Mouse (Mus musculus): ENCODE measurements at regions not wholly inside any gene's neighbourhood (a gene's known extent, or its start where the extent isn't known, plus 50 kb on each side); places are given as distances from the start of the nearest gene placed in this dataset.

GRCm38 (mm10) chr3:83453462-83453861 is 312.7 kb upstream of the Sfrp2 start:
- no peak overlapping the region for H3K9ac ChIP-seq (ENCODE audit: low read depth, low read length)
- no peak overlapping the region for H3K4me3 ChIP-seq (ENCODE audit: insufficient read depth, low read depth, low read length)
- TF ChIP-seq CTCF (IDR thresholded peaks at IDR 0.05; ENCODE audit: low read depth, low read length) (no peak), POLR2A (IDR thresholded peaks at IDR 0.05; ENCODE audit: extremely low read depth, insufficient read depth, low read length) (no peak)
- no peaks in the 10 kb centered on the region for H3K27me3 ChIP-seq (ENCODE audit: control insufficient read depth, insufficient read depth, low read length)
- H3K79me2 ChIP-seq (ENCODE audit: control insufficient read depth, insufficient read depth, low read length) = no peaks in the 10 kb centered on the region
- H3K4me1 ChIP-seq (ENCODE audit: control insufficient read depth, insufficient read depth, low read length) = no peaks in the 10 kb centered on the region
- H3K27ac ChIP-seq (replicated peaks; ENCODE audit: insufficient read depth, low read depth, low read length) = no peak overlapping the region
- 65% methylated on average over 2 of the region's 2 CpGs for WGBS
- no peaks in the 10 kb centered on the region for H3K36me3 ChIP-seq (ENCODE audit: control insufficient read depth, insufficient read depth, low read length)
- DNase-seq (ENCODE audit: extremely low read depth, low read depth, low spot score) = no peak

GRCm38 (mm10) chr3:83458450-83458849 is 307.7 kb upstream of the Sfrp2 start:
- Histone ChIP-seq H3K36me3 (ENCODE audit: control insufficient read depth, insufficient read depth, low read length) (no peaks in the 10 kb centered on the region), H3K27ac (replicated peaks; ENCODE audit: insufficient read depth, low read depth, low read length) (no peak overlapping the region), H3K9ac (ENCODE audit: low read depth, low read length) (no peak overlapping the region), H3K79me2 (ENCODE audit: control insufficient read depth, insufficient read depth, low read length) (no peaks in the 10 kb centered on the region), H3K4me1 (ENCODE audit: control insufficient read depth, insufficient read depth, low read length) (no peaks in the 10 kb centered on the region), H3K4me3 (ENCODE audit: insufficient read depth, low read depth, low read length) (no peak overlapping the region), H3K27me3 (ENCODE audit: control insufficient read depth, insufficient read depth, low read length) (no peaks in the 10 kb centered on the region)
- TF ChIP-seq CTCF (IDR thresholded peaks at IDR 0.05; ENCODE audit: low read depth, low read length) (no peak), POLR2A (IDR thresholded peaks at IDR 0.05; ENCODE audit: extremely low read depth, insufficient read depth, low read length) (no peak)
- WGBS = 76% methylated on average over 1 of the region's 1 CpGs
- no peak for DNase-seq (ENCODE audit: extremely low read depth, low read depth, low spot score)

- 79% methylated on average over 3 of the region's 3 CpGs for WGBS
- Histone ChIP-seq H3K9ac (ENCODE audit: low read depth, low read length) (no peak overlapping the region), H3K36me3 (ENCODE audit: control insufficient read depth, insufficient read depth, low read length) (no peaks in the 10 kb centered on the region), H3K79me2 (ENCODE audit: control insufficient read depth, insufficient read depth, low read length) (no peaks in the 10 kb centered on the region), H3K27me3 (ENCODE audit: control insufficient read depth, insufficient read depth, low read length) (no peaks in the 10 kb centered on the region), H3K4me3 (ENCODE audit: insufficient read depth, low read depth, low read length) (no peak overlapping the region), H3K27ac (replicated peaks; ENCODE audit: insufficient read depth, low read depth, low read length) (no peak overlapping the region), H3K4me1 (ENCODE audit: control insufficient read depth, insufficient read depth, low read length) (no peaks in the 10 kb centered on the region)
- DNase-seq (ENCODE audit: extremely low read depth, low read depth, low spot score) = no peak
- TF ChIP-seq CTCF (IDR thresholded peaks at IDR 0.05; ENCODE audit: low read depth, low read length) (no peak), POLR2A (IDR thresholded peaks at IDR 0.05; ENCODE audit: extremely low read depth, insufficient read depth, low read length) (no peak)
Measured at GRCm38 (mm10) chr3:83479251-83479650, 286.9 kb upstream of the Sfrp2 start.

GRCm38 (mm10) chr3:83480176-83480575 is 285.9 kb upstream of the Sfrp2 start:
- TF ChIP-seq POLR2A (IDR thresholded peaks at IDR 0.05; ENCODE audit: extremely low read depth, insufficient read depth, low read length) (no peak), CTCF (IDR thresholded peaks at IDR 0.05; ENCODE audit: low read depth, low read length) (no peak)
- Histone ChIP-seq H3K79me2 (ENCODE audit: control insufficient read depth, insufficient read depth, low read length) (no peaks in the 10 kb centered on the region), H3K36me3 (ENCODE audit: control insufficient read depth, insufficient read depth, low read length) (no peaks in the 10 kb centered on the region), H3K27ac (replicated peaks; ENCODE audit: insufficient read depth, low read depth, low read length) (no peak overlapping the region), H3K9ac (ENCODE audit: low read depth, low read length) (no peak overlapping the region), H3K4me1 (ENCODE audit: control insufficient read depth, insufficient read depth, low read length) (no peaks in the 10 kb centered on the region), H3K27me3 (ENCODE audit: control insufficient read depth, insufficient read depth, low read length) (no peaks in the 10 kb centered on the region), H3K4me3 (ENCODE audit: insufficient read depth, low read depth, low read length) (no peak overlapping the region)
- WGBS = 92% methylated on average over 1 of the region's 1 CpGs
- DNase-seq (ENCODE audit: extremely low read depth, low read depth, low spot score) = no peak

- H3K4me1 ChIP-seq (ENCODE audit: control insufficient read depth, insufficient read depth, low read length) = no peaks in the 10 kb centered on the region
- no peak for DNase-seq (ENCODE audit: extremely low read depth, low read depth, low spot score)
- 82% methylated on average over 7 of the region's 7 CpGs for WGBS
Measured at GRCm38 (mm10) chr3:83486192-83486716, 279.9 kb upstream of the Sfrp2 start.

GRCm38 (mm10) chr3:83495584-83495983 is 270.5 kb upstream of the Sfrp2 start:
- no peaks in the 10 kb centered on the region for H3K79me2 ChIP-seq (ENCODE audit: control insufficient read depth, insufficient read depth, low read length)
- no peaks in the 10 kb centered on the region for H3K36me3 ChIP-seq (ENCODE audit: control insufficient read depth, insufficient read depth, low read length)
- no peak for TF ChIP-seq POLR2A (IDR thresholded peaks at IDR 0.05; ENCODE audit: extremely low read depth, insufficient read depth, low read length)
- no peak for TF ChIP-seq CTCF (IDR thresholded peaks at IDR 0.05; ENCODE audit: low read depth, low read length)
- no peak overlapping the region for H3K27ac ChIP-seq (replicated peaks; ENCODE audit: insufficient read depth, low read depth, low read length)
- 12% methylated on average over 1 of the region's 1 CpGs for WGBS
- no peaks in the 10 kb centered on the region for H3K27me3 ChIP-seq (ENCODE audit: control insufficient read depth, insufficient read depth, low read length)
- H3K4me3 ChIP-seq (ENCODE audit: insufficient read depth, low read depth, low read length) = no peak overlapping the region
- no peaks in the 10 kb centered on the region for H3K4me1 ChIP-seq (ENCODE audit: control insufficient read depth, insufficient read depth, low read length)
- no peak overlapping the region for H3K9ac ChIP-seq (ENCODE audit: low read depth, low read length)
- DNase-seq (ENCODE audit: extremely low read depth, low read depth, low spot score) = no peak

More at GRCm38 (mm10) chr3:83486192-83486716, 279.9 kb upstream of the Sfrp2 start:
- H3K36me3 ChIP-seq (ENCODE audit: control insufficient read depth, insufficient read depth, low read length) = no peaks in the 10 kb centered on the region
- no peak overlapping the region for H3K27ac ChIP-seq (replicated peaks; ENCODE audit: insufficient read depth, low read depth, low read length)
- H3K79me2 ChIP-seq (ENCODE audit: control insufficient read depth, insufficient read depth, low read length) = no peaks in the 10 kb centered on the region
- H3K9ac ChIP-seq (ENCODE audit: low read depth, low read length) = no peak overlapping the region
- no peak for TF ChIP-seq CTCF (IDR thresholded peaks at IDR 0.05; ENCODE audit: low read depth, low read length)
- no peak for TF ChIP-seq POLR2A (IDR thresholded peaks at IDR 0.05; ENCODE audit: extremely low read depth, insufficient read depth, low read length)
- no peaks in the 10 kb centered on the region for H3K27me3 ChIP-seq (ENCODE audit: control insufficient read depth, insufficient read depth, low read length)
- no peak overlapping the region for H3K4me3 ChIP-seq (ENCODE audit: insufficient read depth, low read depth, low read length)
